Mouse (Mus musculus) spleen, postnatal 10 days (tissue): ENCODE measurements around the gene Arhgap9.

Experiments used
- DNase-seq, 2 experiments: peaks; one replicate each; pipeline ENCODE4 v3.0.0; 2021 to 2022; ENCODE audit warnings: low spot score in 2 of 2

Arhgap9 gene

DNA sequence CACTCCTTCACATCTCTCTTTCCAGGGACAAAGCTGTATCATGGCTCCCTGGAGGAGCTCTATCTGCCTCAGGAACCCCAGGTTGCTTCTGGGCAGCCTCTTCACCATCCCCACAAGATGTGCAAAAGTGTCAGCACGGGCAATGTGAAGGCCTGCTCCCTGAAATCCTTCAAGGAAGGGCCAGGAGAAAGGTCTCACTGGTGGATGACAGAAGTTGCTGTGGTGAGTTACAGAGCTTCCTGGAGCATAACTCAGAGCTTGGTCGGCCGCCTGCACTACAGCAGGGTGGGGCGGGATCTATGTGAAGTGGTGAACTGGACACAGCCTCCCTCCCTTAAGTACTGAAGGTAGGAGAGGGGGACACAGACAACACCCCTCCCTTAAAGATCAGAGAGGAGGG is 905 bp downstream of the Arhgap9 start:
- DNase-seq = no peak

DNA sequence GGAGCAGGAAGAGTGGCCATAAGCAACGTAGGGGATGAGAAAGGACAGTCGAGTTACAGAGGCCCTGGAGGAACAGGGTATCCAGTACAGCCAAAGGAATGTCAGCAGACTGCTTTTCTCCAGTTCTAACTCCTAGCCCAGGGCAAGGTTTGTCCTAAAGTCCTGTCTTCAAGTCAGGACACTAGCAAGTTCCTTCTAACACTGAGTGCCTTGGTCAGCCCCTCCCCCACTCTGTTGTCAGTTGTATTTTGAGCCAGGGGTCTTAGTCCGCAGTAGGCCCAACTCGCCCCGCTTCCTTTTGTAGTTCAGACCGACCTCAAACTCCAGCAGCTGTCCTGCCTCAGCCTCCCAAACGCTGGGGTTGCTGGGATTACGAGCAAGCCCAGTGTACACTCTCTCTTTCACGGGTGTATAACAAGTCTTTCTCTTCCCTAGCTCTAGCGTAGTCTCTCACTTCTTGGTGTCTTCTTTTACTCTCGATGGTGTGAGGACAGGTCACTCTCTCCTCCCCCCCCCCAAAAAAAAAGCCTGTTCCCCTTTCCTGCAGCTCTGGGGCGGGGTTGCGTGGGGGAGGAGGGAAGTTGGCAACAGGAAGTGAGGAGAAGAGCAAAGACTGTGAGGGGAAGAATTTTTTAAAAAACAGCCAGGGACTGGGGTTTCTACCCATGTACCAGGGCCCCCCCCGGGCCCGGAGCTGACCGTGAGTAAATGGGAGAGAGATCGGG is 1.5 kb downstream of the Arhgap9 start:
- DNase-seq = peak in 1 of 2 experiments; percentile 64

GRCm38 (mm10) chr10:127324495-127324894 is 2.7 kb downstream of the Arhgap9 start:
- peak in 1 of 2 experiments; percentile 85 for DNase-seq

DNA sequence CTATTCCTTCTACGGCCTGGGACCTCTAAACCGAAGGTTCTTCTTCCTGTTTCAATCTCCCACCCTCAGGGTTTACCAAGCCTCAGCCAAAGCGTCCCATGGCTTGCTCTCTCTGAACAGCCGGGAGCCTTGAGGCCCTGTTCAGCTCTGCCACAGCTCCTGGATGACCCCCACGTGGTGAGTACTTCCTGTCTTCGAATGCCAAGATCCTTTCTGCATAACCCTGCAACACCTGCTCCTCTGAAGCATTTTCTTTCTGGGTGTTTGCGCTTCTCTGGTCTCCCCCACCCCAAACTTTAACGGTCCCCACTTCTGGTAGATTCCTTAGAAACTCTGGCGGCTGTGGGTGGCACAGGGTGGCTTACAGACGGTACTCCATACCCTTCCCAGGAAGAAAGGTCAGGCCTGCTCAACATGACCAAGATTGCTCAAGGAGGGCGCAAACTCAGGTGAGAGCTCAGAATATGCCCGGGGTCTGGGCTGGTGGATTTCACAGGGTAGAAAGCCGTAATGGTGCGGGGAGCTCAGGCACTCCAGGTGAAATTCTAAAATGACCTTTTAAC is 3.8 kb downstream of the Arhgap9 start:
- DNase-seq = no peak

DNA sequence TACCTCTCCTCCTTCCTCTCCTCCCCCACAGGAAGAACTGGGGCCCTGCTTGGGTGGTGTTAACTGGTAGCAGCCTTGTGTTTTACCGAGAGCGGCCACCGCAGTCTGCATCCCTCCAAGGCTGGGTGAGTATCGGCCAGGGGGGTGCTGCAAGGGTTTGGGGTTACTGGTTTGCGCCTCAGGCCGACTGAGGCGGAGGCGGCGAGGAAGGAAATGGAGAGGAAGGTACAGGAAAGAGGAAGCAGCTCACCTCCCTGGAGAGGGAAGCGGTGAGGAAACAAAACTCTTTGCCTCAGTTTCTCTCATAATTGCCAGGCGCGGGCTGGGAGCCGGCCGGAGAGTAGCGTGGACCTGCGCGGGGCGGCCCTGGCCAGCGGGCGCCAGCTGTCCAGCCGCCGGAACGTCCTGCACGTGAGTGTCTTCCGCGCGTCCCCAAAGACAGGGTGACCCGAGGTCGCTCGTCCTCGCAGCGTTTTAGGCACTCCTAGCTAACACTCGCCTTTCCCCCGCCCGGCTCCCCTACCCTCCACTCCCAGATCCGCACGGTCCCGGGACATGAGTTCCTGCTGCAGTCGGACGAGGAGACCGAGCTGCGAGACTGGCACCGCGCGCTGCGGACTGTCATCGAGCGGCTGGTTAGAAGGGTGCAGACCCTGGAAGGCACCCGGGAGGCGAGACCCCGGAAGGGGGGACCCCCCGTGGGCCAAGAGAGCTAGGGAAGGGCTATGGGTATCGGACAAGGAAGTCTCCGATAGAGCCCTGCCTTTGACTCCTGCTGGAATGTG is 4.4 kb downstream of the Arhgap9 start:
- peak in 1 of 2 experiments; percentile 57 for DNase-seq

- DNase-seq = no peak
These were observed 5.1 kb downstream of the Arhgap9 start for GRCm38 (mm10) chr10:127326828-127327227.

DNA sequence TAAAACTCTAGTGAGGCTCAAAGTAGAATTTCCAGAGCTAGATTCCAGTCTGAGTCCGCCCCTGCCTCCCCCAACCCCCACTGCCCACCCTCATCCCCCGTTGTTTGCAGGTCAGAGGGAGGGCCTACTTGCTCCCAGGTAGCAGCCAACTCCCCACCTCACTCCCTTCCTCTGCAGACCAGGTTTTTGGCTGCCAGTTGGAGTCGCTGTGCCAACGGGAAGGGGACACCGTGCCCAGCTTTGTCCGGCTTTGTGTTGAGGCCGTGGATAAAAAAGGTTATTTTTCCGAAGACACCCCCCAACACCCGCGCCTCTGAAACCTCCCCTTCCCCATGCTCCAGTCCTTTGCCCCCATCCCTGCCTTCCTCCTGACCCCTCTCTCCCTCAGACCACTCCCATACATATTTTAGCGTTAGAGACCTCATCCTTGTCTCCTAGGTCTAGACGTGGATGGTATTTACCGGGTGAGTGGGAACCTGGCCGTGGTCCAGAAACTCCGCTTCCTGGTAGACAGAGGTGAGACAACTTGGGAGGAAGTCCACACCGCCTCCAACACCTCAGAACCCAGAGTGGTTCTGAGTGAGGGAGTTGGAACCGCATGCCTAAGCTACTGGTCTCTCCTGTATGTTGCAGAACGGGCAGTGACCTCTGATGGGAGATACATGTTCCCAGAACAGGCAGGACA is 5.8 kb downstream of the Arhgap9 start:
- DNase-seq = no peak

GRCm38 (mm10) chr10:127330212-127330611 is 8.4 kb downstream of the Arhgap9 start:
- DNase-seq = no peak

- DNase-seq = peak in 1 of 2 experiments; percentile 22
These were observed 10.6 kb downstream of the Arhgap9 start for GRCm38 (mm10) chr10:127332211-127332874.

DNA sequence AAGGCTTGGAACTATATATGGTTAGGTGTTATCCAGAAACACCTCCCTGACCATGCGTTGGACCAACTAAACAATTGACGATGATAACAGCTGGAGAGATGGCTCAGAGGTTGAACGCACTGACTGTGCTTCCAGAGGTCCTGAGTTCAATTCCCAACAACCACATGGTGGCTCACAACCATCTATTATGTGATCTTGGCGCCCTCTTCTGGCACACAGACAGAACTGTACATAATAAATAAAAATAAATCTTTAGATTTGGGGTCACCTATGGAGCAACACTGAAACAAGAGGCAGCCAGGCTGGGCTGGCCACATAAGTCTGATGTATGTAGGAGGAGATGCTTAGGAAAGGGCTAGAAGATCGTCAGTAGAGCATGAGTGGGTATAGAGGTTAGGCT is 11.4 kb downstream of the Arhgap9 start:
- DNase-seq = peak in 1 of 2 experiments; percentile 39

- DNase-seq = no peak
These were observed 13.5 kb downstream of the Arhgap9 start for GRCm38 (mm10) chr10:127335271-127335670.

DNA sequence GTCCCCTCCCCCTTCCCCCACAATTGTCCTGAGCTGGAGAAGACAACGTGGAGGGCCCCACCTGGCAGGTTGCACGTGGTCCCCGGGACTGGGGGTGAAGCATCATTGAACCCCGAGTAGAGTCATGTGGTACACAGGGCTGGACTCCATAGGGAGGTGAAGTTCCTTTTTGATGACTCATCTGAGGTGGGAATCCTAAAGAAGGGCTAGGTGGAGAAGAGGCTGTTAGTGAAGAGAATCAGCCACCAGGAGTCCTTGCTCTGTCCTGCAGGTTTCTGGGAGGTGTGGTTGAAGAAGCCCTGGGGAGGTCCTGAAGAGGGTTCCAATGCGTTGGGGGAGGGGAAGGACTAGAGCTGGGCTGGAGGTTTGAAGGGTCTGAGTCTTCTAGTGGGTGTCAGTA is 15.2 kb downstream of the Arhgap9 start:
- no peak for DNase-seq

DNA sequence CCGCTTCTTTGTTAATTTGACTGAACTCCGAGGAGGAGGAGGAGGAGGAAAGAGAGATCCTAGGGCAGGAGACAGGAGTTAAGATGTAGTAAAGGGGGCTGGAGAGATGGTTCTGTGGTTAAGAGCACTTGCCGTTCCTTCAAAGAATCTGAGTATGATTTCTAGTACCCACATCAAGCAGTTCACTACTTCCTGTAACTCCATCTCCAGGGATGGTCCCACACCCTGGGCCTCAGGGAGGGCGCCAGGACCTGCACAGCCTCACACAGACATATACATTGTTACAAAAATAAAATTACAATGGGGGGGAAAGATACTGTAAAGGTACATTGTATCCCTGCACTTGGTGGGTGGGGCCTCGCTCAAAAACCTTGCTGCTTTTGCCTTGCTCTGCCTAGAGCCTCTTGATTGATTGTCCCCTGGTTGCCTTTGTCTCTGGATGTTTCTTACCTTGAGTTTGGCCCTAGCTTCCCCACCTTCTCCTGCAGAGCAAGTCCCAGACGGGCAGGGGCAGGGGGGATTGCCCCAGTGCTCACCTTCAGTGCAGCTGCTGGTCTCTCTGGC is 15.9 kb downstream of the Arhgap9 start:
- peak in 1 of 2 experiments; percentile 9 for DNase-seq

- peak; percentile 73 to 87 for DNase-seq
These were observed 17.3 kb downstream of the Arhgap9 start for GRCm38 (mm10) chr10:127338930-127339682.

DNA sequence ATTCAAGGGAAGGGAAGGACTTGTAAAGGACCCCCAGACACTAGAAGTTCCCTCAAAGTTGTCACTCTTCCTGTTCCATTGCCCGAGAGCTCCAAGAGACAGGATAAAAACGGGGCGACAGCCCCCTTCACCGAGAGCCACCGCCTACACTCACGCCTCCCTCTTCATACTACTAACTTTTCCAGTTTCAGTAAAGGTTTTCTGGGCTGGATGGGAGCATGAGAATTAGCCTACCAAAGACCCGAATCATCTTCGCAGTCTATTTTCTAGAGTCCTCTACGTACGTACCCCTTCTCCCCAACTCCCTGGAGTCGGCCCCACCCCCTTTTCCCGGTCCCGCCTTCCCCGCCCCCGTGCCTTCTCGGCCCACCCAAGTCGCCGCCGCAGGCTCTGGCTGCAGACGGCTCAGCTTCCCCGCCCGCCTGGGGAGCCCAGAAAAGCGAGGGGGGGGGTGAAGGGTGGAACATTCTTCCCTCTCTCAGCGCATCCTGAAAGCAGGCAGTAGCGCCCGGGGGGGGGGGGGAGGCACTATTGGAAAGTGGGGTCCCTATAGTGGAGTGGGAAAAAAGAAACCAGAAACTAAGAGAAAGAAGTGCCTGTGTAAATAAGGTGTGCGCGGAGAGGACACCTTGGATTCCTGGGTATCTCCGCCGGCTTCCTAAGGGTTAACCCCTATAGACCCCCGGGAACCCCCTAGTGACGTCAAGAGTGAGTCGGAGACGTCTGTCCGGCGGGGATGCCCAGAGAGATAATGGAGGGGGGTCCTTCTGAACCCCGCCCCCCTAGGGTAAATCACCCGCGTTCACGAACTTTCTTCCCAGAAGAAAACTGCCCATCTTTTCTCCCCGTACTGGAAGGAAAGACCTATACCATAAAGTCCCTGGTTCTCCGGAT is 18.2 kb downstream of the Arhgap9 start:
- DNase-seq = no peak

GRCm38 (mm10) chr10:127340577-127341359 is 19.0 kb downstream of the Arhgap9 start:
- DNase-seq = no peak

GRCm38 (mm10) chr10:127341360-127341690 is 19.6 kb downstream of the Arhgap9 start:
- no peak for DNase-seq

DNA sequence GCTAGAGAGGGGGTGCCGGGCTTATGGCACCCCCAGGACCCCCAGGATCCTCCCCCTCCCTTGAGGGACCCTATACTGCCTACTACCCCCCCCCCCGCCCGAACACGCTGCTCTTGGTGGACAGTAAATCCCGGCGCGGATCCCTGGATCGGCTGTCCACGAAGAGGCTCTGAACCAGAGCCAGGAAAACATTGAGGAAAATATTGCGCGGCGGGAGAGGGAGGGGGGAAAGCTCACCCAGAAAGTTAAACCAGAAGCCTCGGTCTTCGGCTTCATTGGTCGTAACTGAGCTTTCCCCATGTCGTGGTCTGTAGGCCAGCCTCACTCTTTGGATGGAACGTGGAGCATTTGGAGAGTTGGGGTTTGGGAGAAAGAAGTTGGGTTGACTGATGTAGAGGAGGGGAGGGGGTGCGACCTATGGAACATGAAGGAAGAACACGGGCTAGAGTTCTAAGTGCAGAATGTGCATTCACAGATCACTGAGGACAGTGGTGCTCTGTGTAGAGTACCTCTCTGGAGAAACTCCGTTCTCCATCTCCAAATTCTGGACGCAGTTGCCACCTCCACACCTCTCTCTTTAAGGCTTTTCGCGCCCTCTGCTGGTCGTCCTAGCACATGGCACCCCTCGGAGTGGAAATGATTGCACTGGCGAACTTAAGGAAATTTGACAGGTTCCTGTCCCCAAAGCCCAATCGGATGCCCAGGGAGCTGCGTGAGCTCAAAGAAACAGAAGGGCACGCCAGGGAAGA is 20.3 kb downstream of the Arhgap9 start, which contains the start of gene Gli1:
Gene Gli1 (minus strand): TSS at position 84 of the 749 bp plus-strand sequence.
- peak; percentile 75 to 89 for DNase-seq
